Mouse (Mus musculus) ES-E14 (cell line): ENCODE results near the gene Ptma.

ENCODE experiments used
- CHD2 ChIP-seq: IDR thresholded peaks from 2 replicates; pipeline ENCODE4 v1.6.1; 2014; ENCODE audit warnings: mild to moderate bottlenecking, low read depth, low read length, inconsistent platforms
- HCFC1 ChIP-seq: IDR thresholded peaks from 2 replicates; pipeline ENCODE4 v1.6.1; 2012; ENCODE audit warnings: low read length, inconsistent platforms, borderline replicate concordance; ENCODE audit not compliant: insufficient read depth
- MAFK ChIP-seq: IDR thresholded peaks from 2 replicates; pipeline ENCODE4 v1.6.1; 2014; ENCODE audit warnings: mild to moderate bottlenecking, low read depth, low read length, inconsistent platforms; ENCODE audit not compliant: insufficient read depth
- ZC3H11A ChIP-seq: IDR thresholded peaks from 2 replicates; pipeline ENCODE4 v1.6.1; 2012; ENCODE audit warnings: low read depth, mild to moderate bottlenecking, inconsistent platforms, low read length, borderline replicate concordance
- ZNF384 ChIP-seq: IDR thresholded peaks from 2 replicates; pipeline ENCODE4 v1.6.1; 2012; ENCODE audit warnings: low read depth, low read length, inconsistent platforms

GRCm38 (mm10) chr1:86527599-86528486, 1.3 kb downstream of the Ptma start:
- TF ChIP-seq ZC3H11A (no peak), HCFC1 (0 out of 2 replicates have a peak, but pooled peaks have one; percentile 53), ZNF384 (no peak), CHD2 (peak; percentile 91), MAFK (no peak)
